Mouse (Mus musculus): ENCODE results near the gene Greb1. TPM values are rescaled to one million over a fixed set of nuclear protein-coding genes. Genes with fewer than 3 reads are reported as not detected.
A peak's percentile ranks its signal among the peaks of the same experiment; 100 is the strongest.

The Greb1 gene
- polyA plus RNA-seq, 1 experiment from 2014 or later: 0.24 TPM

- H3K27ac ChIP-seq (replicated peaks): no peak overlapping the region
- no peaks in the 10 kb centered on the region for H3K27me3 ChIP-seq (ENCODE audit: control insufficient read depth, insufficient read depth, low read length)
- H3K9ac ChIP-seq (ENCODE audit: low read length): no peak overlapping the region
- peak; percentile 75 for DNase-seq (ENCODE audit: low spot score)
- ATAC-seq (ENCODE audit: low FRiP score, low TSS enrichment): peak; percentile 89
- no peaks in the 10 kb centered on the region for H3K9me3 ChIP-seq (ENCODE audit: control insufficient read depth, low read length)
- H3K36me3 ChIP-seq (ENCODE audit: control insufficient read depth, insufficient read depth, low read length): no peaks in the 10 kb centered on the region; the same call in 1 of the 2 replicates
- H3K4me2 ChIP-seq (replicated peaks; ENCODE audit: low read depth): no peak overlapping the region
- no peaks in the 10 kb centered on the region for H3K4me1 ChIP-seq (replicated peaks; ENCODE audit: control insufficient read depth, insufficient read depth)
- no peak for TF ChIP-seq EP300 (optimal IDR thresholded peaks at IDR 0.05)
- peak; percentile 80 for TF ChIP-seq CTCF (IDR thresholded peaks at IDR 0.05; ENCODE audit: low read depth)
- whole genome bisulfite sequencing: 46% methylated on average over 6 of the region's 6 CpGs
- no peak overlapping the region for H3K4me3 ChIP-seq (ENCODE audit: low read depth, low read length)
These were observed 27.8 kb upstream of the Greb1 start for GRCm38 (mm10) chr12:16828505-16828904.

GRCm38 (mm10) chr12:16823701-16824100, 23.0 kb upstream of the Greb1 start:
- ATAC-seq (ENCODE audit: low FRiP score, low TSS enrichment) (no peak), DNase-seq (ENCODE audit: low spot score) (no peak)
- Histone ChIP-seq H3K4me1 (replicated peaks; ENCODE audit: control insufficient read depth, insufficient read depth) (no peaks in the 10 kb centered on the region), H3K9ac (ENCODE audit: low read length) (no peak overlapping the region), H3K4me2 (replicated peaks; ENCODE audit: low read depth) (no peak overlapping the region), H3K36me3 (ENCODE audit: control insufficient read depth, insufficient read depth, low read length) (peaks cover 19% of the 10 kb centered on the region; the same call in 1 of the 2 replicates), H3K4me3 (ENCODE audit: low read depth, low read length) (no peak overlapping the region), H3K27me3 (ENCODE audit: control insufficient read depth, insufficient read depth, low read length) (no peaks in the 10 kb centered on the region), H3K9me3 (ENCODE audit: control insufficient read depth, low read length) (no peaks in the 10 kb centered on the region), H3K27ac (replicated peaks) (no peak overlapping the region)
- TF ChIP-seq CTCF (IDR thresholded peaks at IDR 0.05; ENCODE audit: low read depth): no peak
- WGBS: 88% methylated on average over 1 of the region's 1 CpGs

- H3K27ac ChIP-seq (replicated peaks): no peak overlapping the region
- H3K4me2 ChIP-seq (replicated peaks; ENCODE audit: low read depth): no peak overlapping the region
- WGBS: 95% methylated on average over 10 of the region's 10 CpGs
- ATAC-seq (ENCODE audit: low FRiP score, low TSS enrichment) (no peak), DNase-seq (ENCODE audit: low spot score) (no peak)
- peaks cover 19% of the 10 kb centered on the region; the same call in 1 of the 2 replicates for H3K36me3 ChIP-seq (ENCODE audit: control insufficient read depth, insufficient read depth, low read length)
- H3K4me1 ChIP-seq (replicated peaks; ENCODE audit: control insufficient read depth, insufficient read depth): no peaks in the 10 kb centered on the region
- no peak overlapping the region for H3K4me3 ChIP-seq (ENCODE audit: low read depth, low read length)
- H3K27me3 ChIP-seq (ENCODE audit: control insufficient read depth, insufficient read depth, low read length): no peaks in the 10 kb centered on the region
- H3K9me3 ChIP-seq (ENCODE audit: control insufficient read depth, low read length): no peaks in the 10 kb centered on the region
- TF ChIP-seq EP300 (optimal IDR thresholded peaks at IDR 0.05): no peak
- TF ChIP-seq CTCF (IDR thresholded peaks at IDR 0.05; ENCODE audit: low read depth): no peak
- no peak overlapping the region for H3K9ac ChIP-seq (ENCODE audit: low read length)
These were observed 21.6 kb upstream of the Greb1 start for GRCm38 (mm10) chr12:16822181-16822734.

GRCm38 (mm10) chr12:16820761-16821160, 20.1 kb upstream of the Greb1 start:
- Histone ChIP-seq H3K4me2 (replicated peaks; ENCODE audit: low read depth) (no peak overlapping the region), H3K9ac (ENCODE audit: low read length) (no peak overlapping the region), H3K4me1 (replicated peaks; ENCODE audit: control insufficient read depth, insufficient read depth) (no peaks in the 10 kb centered on the region), H3K9me3 (ENCODE audit: control insufficient read depth, low read length) (no peaks in the 10 kb centered on the region), H3K4me3 (ENCODE audit: low read depth, low read length) (no peak overlapping the region), H3K36me3 (ENCODE audit: control insufficient read depth, insufficient read depth, low read length) (peaks cover 24% of the 10 kb centered on the region; the same call in 1 of the 2 replicates), H3K27me3 (ENCODE audit: control insufficient read depth, insufficient read depth, low read length) (no peaks in the 10 kb centered on the region), H3K27ac (replicated peaks) (no peak overlapping the region)
- DNase-seq (ENCODE audit: low spot score): no peak
- 85% methylated on average over 7 of the region's 7 CpGs for WGBS
- no peak for ATAC-seq (ENCODE audit: low FRiP score, low TSS enrichment)
- no peak for TF ChIP-seq CTCF (IDR thresholded peaks at IDR 0.05; ENCODE audit: low read depth)
- no peak for TF ChIP-seq EP300 (optimal IDR thresholded peaks at IDR 0.05)

- Histone ChIP-seq H3K4me2 (replicated peaks; ENCODE audit: low read depth) (no peak overlapping the region), H3K4me1 (replicated peaks; ENCODE audit: control insufficient read depth, insufficient read depth) (no peaks in the 10 kb centered on the region), H3K27me3 (ENCODE audit: control insufficient read depth, insufficient read depth, low read length) (no peaks in the 10 kb centered on the region), H3K9me3 (ENCODE audit: control insufficient read depth, low read length) (no peaks in the 10 kb centered on the region), H3K9ac (ENCODE audit: low read length) (no peak overlapping the region), H3K36me3 (ENCODE audit: control insufficient read depth, insufficient read depth, low read length) (peaks cover 24% of the 10 kb centered on the region; the same call in 1 of the 2 replicates), H3K27ac (replicated peaks) (no peak overlapping the region), H3K4me3 (ENCODE audit: low read depth, low read length) (no peak overlapping the region)
- DNase-seq (ENCODE audit: low spot score) (no peak), ATAC-seq (ENCODE audit: low FRiP score, low TSS enrichment) (no peak)
- TF ChIP-seq CTCF (IDR thresholded peaks at IDR 0.05; ENCODE audit: low read depth): no peak
- no peak for TF ChIP-seq EP300 (optimal IDR thresholded peaks at IDR 0.05)
- 36% methylated on average over 11 of the region's 11 CpGs for WGBS
These were observed 17.8 kb upstream of the Greb1 start for GRCm38 (mm10) chr12:16818513-16818912.

- H3K36me3 ChIP-seq (ENCODE audit: control insufficient read depth, insufficient read depth, low read length): peaks cover 17% of the 10 kb centered on the region; the same call in 1 of the 2 replicates
- TF ChIP-seq CTCF (IDR thresholded peaks at IDR 0.05; ENCODE audit: low read depth): no peak
- no peak for TF ChIP-seq EP300 (optimal IDR thresholded peaks at IDR 0.05)
- H3K27me3 ChIP-seq (ENCODE audit: control insufficient read depth, insufficient read depth, low read length): no peaks in the 10 kb centered on the region
- no peak for ATAC-seq (ENCODE audit: low FRiP score, low TSS enrichment)
- no peak overlapping the region for H3K27ac ChIP-seq (replicated peaks)
- DNase-seq (ENCODE audit: low spot score): no peak
- no peak overlapping the region for H3K4me2 ChIP-seq (replicated peaks; ENCODE audit: low read depth)
- H3K9ac ChIP-seq (ENCODE audit: low read length): no peak overlapping the region
- no peak overlapping the region for H3K4me3 ChIP-seq (ENCODE audit: low read depth, low read length)
- no peaks in the 10 kb centered on the region for H3K4me1 ChIP-seq (replicated peaks; ENCODE audit: control insufficient read depth, insufficient read depth)
- WGBS: 85% methylated on average over 4 of the region's 4 CpGs
- no peaks in the 10 kb centered on the region for H3K9me3 ChIP-seq (ENCODE audit: control insufficient read depth, low read length)
These were observed 16.5 kb upstream of the Greb1 start for GRCm38 (mm10) chr12:16817147-16817546.

All from stomach, postnatal 0 days (tissue).